Mouse (Mus musculus) liver, adult 2 months (tissue): ENCODE results near the gene Map3k12. TPM values are rescaled to one million over a fixed set of nuclear protein-coding genes. Genes with fewer than 3 reads are reported as not detected.

Source experiments
- DNase-seq: peaks from one replicate; pipeline ENCODE4 v3.0.0-alpha.2; 2011; ENCODE audit warnings: low read depth, low spot score; ENCODE audit errors: extremely low read depth
- H3K27ac ChIP-seq: fragments of 200-500 bp; replicated peaks from 2 replicates; pipeline ENCODE4 v1.5.1; 2012; ENCODE audit warnings: low read depth, mild to moderate bottlenecking, control low read depth, inconsistent platforms, low read length; ENCODE audit not compliant: insufficient read depth
- H3K27me3 ChIP-seq: fragments of 200-500 bp; 2 replicates; pipeline ENCODE4 v1.6.1; 2012; ENCODE audit warnings: mild to moderate bottlenecking, moderate library complexity, low read length, inconsistent platforms; ENCODE audit not compliant: control insufficient read depth, insufficient read depth
- H3K36me3 ChIP-seq: fragments of 200-500 bp; 2 replicates; pipeline ENCODE4 v1.6.1; 2012; ENCODE audit warnings: low read length, inconsistent platforms; ENCODE audit not compliant: control insufficient read depth, insufficient read depth
- H3K4me1 ChIP-seq: fragments of 200-500 bp; 2 replicates; pipeline ENCODE4 v1.6.1; 2011; ENCODE audit warnings: low read length; ENCODE audit not compliant: control insufficient read depth, insufficient read depth
- H3K4me3 ChIP-seq: fragments of 200-500 bp; 2 replicates; pipeline ENCODE4 v1.5.1; 2011; ENCODE audit warnings: low read depth, mild to moderate bottlenecking, control low read depth, low read length, moderate library complexity; ENCODE audit not compliant: insufficient read depth
- H3K79me2 ChIP-seq: fragments of 200-500 bp; 2 replicates; pipeline ENCODE4 v1.6.1; 2012; ENCODE audit warnings: inconsistent platforms, mild to moderate bottlenecking, low read length, moderate library complexity; ENCODE audit not compliant: control insufficient read depth, insufficient read depth
- H3K9ac ChIP-seq: fragments of 200-500 bp; 2 replicates; pipeline ENCODE4 v1.6.1; 2012; ENCODE audit warnings: low read depth, mild to moderate bottlenecking, control low read depth, inconsistent platforms, low read length
- CTCF ChIP-seq: fragments of 200-500 bp; IDR thresholded peaks from 2 replicates; pipeline ENCODE4 v1.5.1; 2011; ENCODE audit warnings: low read depth, low read length, control low read depth
- POLR2A ChIP-seq: fragments of 200-500 bp; IDR thresholded peaks from 2 replicates; pipeline ENCODE4 v1.6.1; 2011; ENCODE audit warnings: low read length, control low read depth; ENCODE audit not compliant: insufficient read depth; ENCODE audit errors: extremely low read depth
- WGBS: fragments of 180-500 bp; shearing (Covaris S2); methylation state at CpG from one replicate; pipeline ENCODE4 v1.1.7; 2018; 5-methylcytosine and 5-hydroxymethylcytosine counted together
- polyA plus RNA-seq: library from polyadenylated mRNA; depleted of rRNA; stranded (reverse); fragments of >200 nt; gene quantifications from 2 replicates; pipeline ENCODE4 v1.2.3, GENCODE M21; 2012
- total RNA-seq: library from RNA; depleted of rRNA; stranded (reverse); fragments of >200 nt; gene quantifications from 2 replicates; pipeline ENCODE4 v1.2.3, GENCODE M21; 2014

Gene Map3k12
- total and polyA plus RNA-seq, 2 experiments: 0.43 to 0.46 TPM

- DNase-seq: no peak
- Histone ChIP-seq H3K9ac (no peak overlapping the region), H3K27me3 (no peaks in the 10 kb centered on the region), H3K79me2 (no peaks in the 10 kb centered on the region), H3K4me3 (no peak overlapping the region), H3K36me3 (peaks cover 57% of the 10 kb centered on the region), H3K4me1 (no peaks in the 10 kb centered on the region), H3K27ac (no peak overlapping the region)
- TF ChIP-seq POLR2A (no peak), CTCF (no peak)
- 93% methylated on average over 3 of the region's 3 CpGs for WGBS
Observed at GRCm38 (mm10) chr15:102532106-102532900, 15.4 kb upstream of the Map3k12 start.

GRCm38 (mm10) chr15:102531586-102531985 lies 14.7 kb upstream of the Map3k12 start:
- H3K79me2 ChIP-seq: no peaks in the 10 kb centered on the region
- H3K27me3 ChIP-seq: no peaks in the 10 kb centered on the region
- no peak overlapping the region for H3K4me3 ChIP-seq
- H3K4me1 ChIP-seq: no peaks in the 10 kb centered on the region
- no peak overlapping the region for H3K9ac ChIP-seq
- no peak for TF ChIP-seq POLR2A
- no peak for TF ChIP-seq CTCF
- no peak overlapping the region for H3K27ac ChIP-seq
- peaks cover 53% of the 10 kb centered on the region for H3K36me3 ChIP-seq
- no peak for DNase-seq
- WGBS: 78% methylated on average over 4 of the region's 4 CpGs

GRCm38 (mm10) chr15:102530566-102530965 lies 13.7 kb upstream of the Map3k12 start:
- H3K27me3 ChIP-seq: no peaks in the 10 kb centered on the region
- TF ChIP-seq CTCF: no peak
- no peak for TF ChIP-seq POLR2A

GRCm38 (mm10) chr15:102528396-102528795 lies 11.5 kb upstream of the Map3k12 start:
- Histone ChIP-seq H3K9ac (no peak overlapping the region), H3K36me3 (peaks cover 38% of the 10 kb centered on the region), H3K4me3 (no peak overlapping the region), H3K27me3 (no peaks in the 10 kb centered on the region), H3K79me2 (no peaks in the 10 kb centered on the region), H3K4me1 (no peaks in the 10 kb centered on the region), H3K27ac (no peak overlapping the region)
- WGBS: 100% methylated on average over 1 of the region's 1 CpGs
- TF ChIP-seq POLR2A (no peak), CTCF (no peak)
- DNase-seq: no peak

More at GRCm38 (mm10) chr15:102530566-102530965, 13.7 kb upstream of the Map3k12 start:
- H3K4me1 ChIP-seq: no peaks in the 10 kb centered on the region
- no peak overlapping the region for H3K9ac ChIP-seq
- no peak overlapping the region for H3K4me3 ChIP-seq
- DNase-seq: no peak
- H3K36me3 ChIP-seq: peaks cover 47% of the 10 kb centered on the region
- WGBS: 86% methylated on average over 4 of the region's 4 CpGs
- H3K27ac ChIP-seq: no peak overlapping the region
- H3K79me2 ChIP-seq: no peaks in the 10 kb centered on the region

GRCm38 (mm10) chr15:102527936-102528335 lies 11.1 kb upstream of the Map3k12 start:
- Histone ChIP-seq H3K36me3 (peaks cover 33% of the 10 kb centered on the region), H3K27ac (no peak overlapping the region), H3K9ac (no peak overlapping the region), H3K4me3 (no peak overlapping the region), H3K27me3 (no peaks in the 10 kb centered on the region), H3K4me1 (no peaks in the 10 kb centered on the region), H3K79me2 (no peaks in the 10 kb centered on the region)
- TF ChIP-seq CTCF (peak; percentile 70), POLR2A (no peak)
- WGBS: 81% methylated on average over 3 of the region's 3 CpGs
- DNase-seq: no peak

GRCm38 (mm10) chr15:102526111-102527002 lies 9.5 kb upstream of the Map3k12 start:
- H3K36me3 ChIP-seq: peaks cover 21% of the 10 kb centered on the region
- no peak overlapping the region for H3K4me3 ChIP-seq
- TF ChIP-seq POLR2A (no peak), CTCF (no peak)
- DNase-seq: no peak
- H3K79me2 ChIP-seq: no peaks in the 10 kb centered on the region
- H3K4me1 ChIP-seq: no peaks in the 10 kb centered on the region
- no peak overlapping the region for H3K27ac ChIP-seq
- H3K27me3 ChIP-seq: no peaks in the 10 kb centered on the region
- no peak overlapping the region for H3K9ac ChIP-seq
- WGBS: 85% methylated on average over 6 of the region's 6 CpGs
